Mouse (Mus musculus): ENCODE measurements around the gene Mapk12.

The Mapk12 gene

DNA sequence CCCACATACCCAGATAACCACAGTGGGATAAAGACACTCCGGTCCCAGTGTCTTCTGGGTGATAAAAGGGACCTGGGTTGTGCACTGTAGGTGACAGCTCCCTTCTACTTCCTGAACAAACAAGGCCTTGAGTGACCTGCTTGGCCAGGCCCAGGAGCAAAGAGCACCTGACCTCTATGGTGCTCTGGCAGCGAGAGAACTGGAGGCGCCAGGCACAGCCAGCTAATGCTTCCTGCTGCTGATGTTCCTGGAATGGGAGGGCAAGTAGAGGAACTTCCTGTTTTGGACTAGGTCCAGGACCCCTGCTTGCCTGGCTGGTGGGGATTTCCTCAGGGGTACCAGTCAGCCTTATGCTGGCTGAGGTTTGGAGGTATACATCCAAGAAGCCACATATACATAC is 29.6 kb upstream of the Mapk12 start:
- DNase-seq = no peak

DNA sequence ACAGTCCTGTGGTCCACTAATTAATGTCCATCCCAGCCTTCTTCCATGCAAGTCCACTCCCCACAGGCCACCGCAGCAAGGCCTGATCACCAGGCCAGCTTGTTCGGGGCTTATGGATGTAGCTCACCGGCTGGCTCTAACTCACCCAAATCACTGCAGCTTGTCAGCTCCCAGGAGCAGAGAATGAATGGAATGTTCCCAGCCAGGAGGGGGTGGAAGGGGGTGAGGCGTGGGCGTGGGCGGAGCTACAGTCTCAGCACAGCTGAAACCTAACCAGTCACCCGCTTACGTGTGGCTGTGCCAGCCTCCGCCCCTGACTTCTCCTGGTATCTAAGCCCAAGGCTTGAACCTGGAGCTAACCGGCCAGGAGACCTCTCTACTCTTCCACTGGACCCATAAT is 28.9 kb upstream of the Mapk12 start:
- peak; percentile 89 for DNase-seq

DNA sequence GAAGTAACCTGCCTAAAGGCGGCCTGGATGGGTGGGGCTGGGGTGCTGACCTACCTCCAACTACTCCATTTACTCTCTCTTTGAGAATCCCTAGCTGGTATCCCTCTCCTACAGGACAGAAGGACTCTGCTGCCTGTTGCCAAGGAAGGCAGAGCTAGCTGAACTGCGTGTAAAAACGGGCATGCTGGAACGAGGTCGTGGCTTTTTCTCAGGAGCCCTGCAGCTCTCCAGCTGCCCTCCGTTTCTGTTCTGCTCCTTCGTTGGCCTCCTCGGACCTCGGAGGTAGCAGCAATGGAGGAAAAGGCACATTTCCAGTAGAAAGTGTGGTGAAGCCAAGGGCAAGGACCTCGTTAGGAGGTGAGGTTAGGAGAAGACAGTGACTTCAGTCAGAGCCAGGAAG is 28.4 kb upstream of the Mapk12 start:
- DNase-seq = no peak

- no peak for DNase-seq
These were observed 25.0 kb upstream of the Mapk12 start for GRCm38 (mm10) chr15:89165478-89165877.

- DNase-seq = no peak
These were observed 20.9 kb upstream of the Mapk12 start for GRCm38 (mm10) chr15:89161397-89161796.

DNA sequence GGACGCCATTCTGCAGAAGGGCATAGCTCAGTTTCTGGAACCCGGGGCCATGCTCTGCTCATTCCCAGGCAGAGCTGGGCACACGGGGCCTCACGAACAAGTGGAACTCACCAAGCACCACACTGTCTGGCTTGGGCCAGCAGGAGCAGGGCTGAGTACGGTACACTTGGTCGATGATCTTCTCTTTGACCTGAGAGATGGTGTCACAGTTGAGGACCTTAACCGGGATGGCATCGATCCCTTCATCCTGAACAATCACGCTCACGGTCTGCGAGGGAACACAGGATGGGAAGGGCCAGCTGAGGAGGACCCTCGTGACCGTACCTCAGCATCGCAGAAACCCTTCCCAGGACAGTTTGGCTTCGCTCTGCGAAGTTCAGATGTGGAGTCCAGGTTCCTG is 18.0 kb upstream of the Mapk12 start:
- DNase-seq = no peak

DNA sequence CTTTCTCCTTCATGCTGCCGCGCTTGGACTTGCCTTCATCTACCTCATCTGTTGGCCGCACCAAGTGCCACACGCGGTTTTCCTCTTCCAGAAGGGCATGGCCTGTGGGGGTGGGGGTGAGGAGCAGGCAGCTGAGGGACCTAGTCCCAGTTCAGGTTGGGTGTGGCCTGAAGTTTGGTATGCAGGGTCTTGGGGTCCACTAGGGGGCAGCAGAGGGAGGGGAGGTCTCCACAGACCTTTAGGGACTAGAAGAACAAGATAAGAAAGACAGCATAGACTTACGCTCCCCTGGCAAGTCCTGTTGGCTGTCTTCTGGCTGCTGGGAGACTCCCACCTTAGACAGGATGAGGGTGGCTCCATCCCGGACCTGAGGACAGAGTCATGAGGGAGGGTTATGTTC is 17.5 kb upstream of the Mapk12 start:
- DNase-seq = no peak

- no peak for DNase-seq
These were observed 11.8 kb upstream of the Mapk12 start for GRCm38 (mm10) chr15:89152312-89152711.

DNA sequence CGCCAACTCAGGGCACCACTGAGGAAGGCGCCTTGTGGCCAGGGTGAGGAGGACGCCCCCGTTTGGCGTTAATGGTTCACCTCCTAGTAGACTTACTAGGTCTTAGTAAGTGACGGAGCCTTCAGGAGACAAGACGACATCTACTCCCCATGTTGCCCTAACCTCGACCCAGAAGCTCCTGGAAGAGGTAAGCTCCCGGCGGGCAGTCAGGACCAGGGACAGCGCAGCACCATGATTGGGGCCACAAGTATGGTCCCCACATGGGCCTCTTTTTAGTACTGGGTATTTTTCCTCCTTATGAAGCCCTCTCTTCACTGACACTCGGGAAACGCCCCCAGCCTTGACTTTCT is 9.5 kb upstream of the Mapk12 start:
- no peak for DNase-seq

DNA sequence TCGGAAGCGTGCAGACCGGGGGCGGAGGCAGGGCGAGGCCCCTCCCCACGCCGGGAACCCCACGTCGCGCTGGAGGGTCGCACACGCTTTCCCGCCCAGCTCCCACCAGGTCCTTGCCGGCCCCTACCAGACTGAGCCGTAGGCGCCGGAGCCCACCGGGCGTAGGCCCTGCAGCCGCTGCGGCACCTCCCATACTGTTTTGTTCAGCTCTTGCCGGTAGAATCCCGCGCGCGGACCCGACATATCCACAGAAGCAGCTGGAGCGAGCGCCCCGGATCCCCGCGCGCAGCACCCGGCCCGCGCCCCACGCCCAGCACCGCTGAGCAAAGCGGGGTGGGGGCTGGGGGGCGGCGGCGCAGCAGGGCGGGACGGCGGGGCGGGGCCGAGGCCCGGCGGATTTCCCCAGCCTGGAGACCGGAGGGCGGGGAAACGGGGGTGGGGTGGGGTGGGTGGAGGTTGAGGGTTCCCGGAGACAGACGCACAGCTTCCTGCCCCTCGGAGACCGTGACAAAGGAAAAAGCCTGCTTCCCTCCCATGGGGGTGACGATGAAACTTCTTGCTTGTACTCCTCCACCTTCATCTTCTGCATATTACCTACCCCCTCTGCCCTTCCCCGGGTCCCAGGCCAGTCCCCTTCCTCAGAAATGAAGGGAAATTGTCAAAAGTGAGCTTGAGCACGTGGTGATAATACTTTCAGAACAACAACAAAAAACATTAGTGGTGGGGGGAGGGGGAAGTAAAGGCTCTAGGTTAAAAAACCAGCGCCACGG is 9.0 kb upstream of the Mapk12 start, which contains the start of gene Mapk11:
TSS of gene Mapk11 (minus strand) at position 358 of the 770 bp plus-strand sequence.
- peak; percentile 54 for DNase-seq

DNA sequence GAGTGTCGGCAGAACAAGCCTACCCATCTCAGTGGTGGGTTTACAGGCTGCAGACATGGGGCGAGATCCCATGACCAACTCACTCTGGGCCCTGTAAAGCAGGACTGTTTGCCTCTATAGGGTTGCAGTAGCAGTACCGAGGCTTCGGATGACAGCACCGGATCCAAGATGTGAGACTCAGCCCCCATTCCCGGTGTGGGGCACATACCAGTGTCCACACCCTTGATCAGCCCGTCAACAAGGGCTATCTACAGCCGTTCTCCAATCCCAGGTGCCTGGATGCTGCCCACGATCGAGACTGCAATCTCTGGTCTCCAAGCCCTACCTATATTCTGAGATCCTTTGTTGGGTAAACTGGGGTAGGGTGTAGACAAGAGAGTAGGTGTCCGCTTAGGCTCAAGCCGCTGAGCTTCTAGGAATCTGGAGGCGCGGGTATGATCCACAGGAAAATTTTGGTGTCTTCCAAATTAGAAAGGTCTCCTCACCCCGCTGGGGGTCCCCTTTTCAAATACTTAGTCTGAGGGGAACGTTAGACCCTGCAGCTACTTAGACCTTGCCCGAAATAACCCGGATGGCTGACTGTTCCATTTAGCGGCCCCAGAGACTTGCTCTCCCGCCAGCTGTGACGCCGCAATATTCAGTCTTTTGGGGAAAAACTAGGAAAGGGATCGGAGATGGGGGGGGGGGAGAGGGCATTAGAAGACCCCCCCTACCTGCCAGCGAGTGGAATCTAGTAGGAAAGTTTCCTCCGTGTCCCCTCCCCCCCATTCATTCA is 8.2 kb upstream of the Mapk12 start:
- DNase-seq = no peak

GRCm38 (mm10) chr15:89147895-89148294 is 7.4 kb upstream of the Mapk12 start:
- no peak for DNase-seq

DNA sequence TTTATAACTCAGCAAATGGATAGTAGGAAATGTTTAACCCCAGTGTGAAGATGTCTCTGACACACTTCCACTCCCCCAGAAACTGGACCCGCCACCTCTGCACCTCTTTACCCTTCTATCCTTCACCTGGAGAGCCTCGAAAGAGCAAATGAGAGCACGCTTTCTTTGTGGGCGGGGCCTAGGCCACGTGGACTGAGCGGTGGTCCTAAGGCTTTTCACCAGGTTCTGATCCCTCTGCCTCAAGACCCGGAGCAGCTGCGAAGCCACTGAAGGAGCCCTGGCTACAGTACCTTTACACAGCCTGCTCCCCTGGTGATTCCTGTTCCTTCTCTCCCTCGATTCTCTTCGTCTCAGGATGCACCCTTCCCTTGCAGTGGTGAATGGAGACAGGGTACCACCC is 7.0 kb upstream of the Mapk12 start:
- DNase-seq = no peak

DNA sequence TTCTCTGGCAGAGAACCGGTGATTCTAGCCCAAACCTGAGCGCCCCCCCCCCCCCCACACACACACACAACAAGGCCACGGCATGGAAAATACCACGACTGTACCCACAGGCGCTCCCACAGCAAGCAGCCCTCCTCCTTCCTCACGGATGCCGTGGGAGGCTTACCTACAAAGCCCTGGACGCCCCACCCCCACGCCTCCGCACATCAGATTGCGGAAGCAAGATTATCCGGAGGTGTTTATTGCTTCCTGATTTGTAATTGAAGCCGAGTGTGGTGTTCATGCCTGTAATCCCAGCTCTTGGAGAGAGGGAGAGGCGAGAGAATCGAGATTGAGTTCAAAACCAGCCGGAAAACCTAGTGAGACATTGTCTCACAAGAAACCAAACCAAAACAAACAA is 6.5 kb upstream of the Mapk12 start:
- DNase-seq = peak; percentile 79

- peak; percentile 86 for DNase-seq
These were observed 6.0 kb upstream of the Mapk12 start for GRCm38 (mm10) chr15:89146537-89146936.

- no peak for DNase-seq
These were observed 5.4 kb upstream of the Mapk12 start for GRCm38 (mm10) chr15:89145813-89146350.

- no peak for DNase-seq
These were observed 4.5 kb upstream of the Mapk12 start for GRCm38 (mm10) chr15:89144965-89145364.

DNA sequence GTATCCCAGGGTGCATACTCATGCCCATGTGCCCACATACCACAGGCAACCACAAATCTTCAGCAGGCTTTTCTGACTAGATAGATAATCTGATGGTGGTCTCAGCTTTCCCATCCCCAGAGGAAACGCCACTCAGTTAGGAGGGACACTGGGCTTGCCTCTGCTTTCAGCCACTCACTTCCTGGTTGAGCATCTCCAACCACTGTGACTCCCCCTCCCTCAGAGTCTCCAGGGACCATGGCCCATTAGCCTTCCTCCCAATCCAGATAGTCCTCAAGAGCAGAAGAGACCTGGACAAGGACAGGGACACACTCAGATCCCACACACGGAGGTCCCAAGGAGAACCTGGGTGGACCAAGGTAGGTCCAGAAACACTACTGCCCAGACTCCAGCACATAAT is 2.6 kb upstream of the Mapk12 start:
- DNase-seq = no peak

GRCm38 (mm10) chr15:89141905-89142304 is 1.4 kb upstream of the Mapk12 start:
- DNase-seq = no peak

- DNase-seq = no peak
These were observed 940 bp upstream of the Mapk12 start for GRCm38 (mm10) chr15:89141443-89141842.

- peak; percentile 84 for DNase-seq
These were observed 350 bp downstream of the Mapk12 start for GRCm38 (mm10) chr15:89140048-89140658.

DNA sequence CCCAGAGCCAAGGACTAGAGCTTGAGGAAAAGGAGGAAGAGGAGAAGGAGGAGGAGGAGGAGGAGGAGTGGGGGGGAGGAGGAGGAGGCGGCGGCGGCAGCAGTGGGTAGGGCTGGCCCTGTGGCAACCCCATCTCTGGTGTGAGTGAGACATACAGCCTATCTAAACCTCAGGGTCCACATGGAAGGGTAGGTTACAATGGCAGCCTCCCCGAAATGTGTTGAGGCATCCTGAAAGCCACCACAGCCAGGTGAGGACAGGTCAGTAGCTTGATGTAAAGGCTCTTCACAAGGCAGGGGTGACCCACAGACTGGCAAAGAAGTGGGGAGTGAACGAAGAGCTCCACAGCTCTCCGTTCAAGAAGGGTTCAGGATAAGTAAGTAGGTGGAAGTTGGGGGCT is 2.0 kb downstream of the Mapk12 start:
- DNase-seq = no peak

GRCm38 (mm10) chr15:89138046-89138405 is 2.5 kb downstream of the Mapk12 start:
- DNase-seq = no peak

Data from right cerebral cortex, adult 18-20 months (tissue).